In genomic region chr13:98298833-98299758, GRCm38 (mm10) we compare ENCODE assay signal across 8 mouse cellular contexts. TPM values are rescaled to one million over a fixed set of nuclear protein-coding genes. Genes with fewer than 3 reads are reported as not detected.
A peak's percentile ranks its signal among the peaks of the same experiment; 100 is the strongest.
DNase-seq lines count a peak whose midpoint lies in the region; ATAC-seq lines count a peak whose summit lies in the region.

No protein-coding gene starts in this region.

- no peaks in the 10 kb centered on the region for H3K36me3 ChIP-seq in embryonic facial prominence, embryonic 14.5 days (ENCODE audit: control insufficient read depth, insufficient read depth, low read length)
- H3K36me3 ChIP-seq in heart, embryonic 10.5 days = no peaks in the 10 kb centered on the region
- no peaks in the 10 kb centered on the region for H3K36me3 ChIP-seq in kidney, embryonic 15.5 days
- H3K36me3 ChIP-seq in stomach, embryonic 14.5 days (ENCODE audit: control insufficient read depth, insufficient read depth, low read length) = no peaks in the 10 kb centered on the region

- H3K4me3 ChIP-seq in embryonic facial prominence, embryonic 14.5 days (ENCODE audit: low read depth, low read length) = no peak overlapping the region
- peak overlapping the region; percentile 37 for H3K4me3 ChIP-seq in heart, embryonic 10.5 days
- no peak overlapping the region for H3K4me3 ChIP-seq in kidney, embryonic 15.5 days (replicated peaks)
- H3K4me3 ChIP-seq in stomach, embryonic 14.5 days (ENCODE audit: low read depth, low read length) = no peak overlapping the region

- H3K27me3 ChIP-seq in embryonic facial prominence, embryonic 14.5 days (replicated peaks; ENCODE audit: control insufficient read depth, insufficient read depth, low read length) = no peaks in the 10 kb centered on the region
- H3K27me3 ChIP-seq in heart, embryonic 10.5 days (ENCODE audit: insufficient read depth, poor library complexity, severe bottlenecking) = no peaks in the 10 kb centered on the region
- peaks cover 3% of the 10 kb centered on the region; the same call in 1 of the 2 replicates for H3K27me3 ChIP-seq in kidney, embryonic 15.5 days
- no peaks in the 10 kb centered on the region for H3K27me3 ChIP-seq in stomach, embryonic 14.5 days (ENCODE audit: control insufficient read depth, insufficient read depth, low read length)

- H3K4me1 ChIP-seq in embryonic facial prominence, embryonic 14.5 days (ENCODE audit: control insufficient read depth, insufficient read depth, low read length) = no peaks in the 10 kb centered on the region
- no peaks in the 10 kb centered on the region for H3K4me1 ChIP-seq in heart, embryonic 10.5 days
- no peaks in the 10 kb centered on the region for H3K4me1 ChIP-seq in kidney, embryonic 15.5 days
- no peaks in the 10 kb centered on the region for H3K4me1 ChIP-seq in stomach, embryonic 14.5 days (ENCODE audit: control insufficient read depth, insufficient read depth, low read length)

- no peak overlapping the region for H3K27ac ChIP-seq in embryonic facial prominence, embryonic 14.5 days (replicated peaks; ENCODE audit: low read depth, low read length)
- peak overlapping the region; percentile 44; the same call in 1 of the 2 replicates for H3K27ac ChIP-seq in heart, embryonic 10.5 days
- H3K27ac ChIP-seq in kidney, embryonic 15.5 days = no peak overlapping the region
- H3K27ac ChIP-seq in stomach, embryonic 14.5 days (ENCODE audit: low read length) = no peak overlapping the region

- peak overlapping the region; percentile 40 for H3K4me2 ChIP-seq in embryonic facial prominence, embryonic 14.5 days (ENCODE audit: low read depth, low read length)
- peak overlapping the region; percentile 45 for H3K4me2 ChIP-seq in kidney, embryonic 15.5 days
- H3K4me2 ChIP-seq in stomach, embryonic 14.5 days (replicated peaks; ENCODE audit: low read depth, low read length) = 0 out of 2 replicates have a peak overlapping the region, but pooled peaks have one; percentile 13

- peak; percentile 82 for ATAC-seq in embryonic facial prominence, embryonic 14.5 days (ENCODE audit: low read depth)
- peak; percentile 88 for ATAC-seq in kidney, embryonic 15.5 days (replicated peaks; ENCODE audit: low FRiP score)
- peak; percentile 73; the same call in 1 of the 2 replicates for ATAC-seq in stomach, embryonic 14.5 days (ENCODE audit: insufficient number of reproducible peaks, insufficient read depth, low FRiP score, low read depth)

- peak; percentile 78 for DNase-seq in B cell, adult 2 months
- DNase-seq in adrenal gland, postnatal 4 days (ENCODE audit: low spot score in 2 of 2) = peak; percentile 36 to 58
- peak; percentile 90 for DNase-seq in embryonic facial prominence, embryonic 14.5 days (ENCODE audit: low spot score)
- DNase-seq in heart, embryonic 10.5 days (ENCODE audit: low spot score) = peak; percentile 84
- DNase-seq in liver = peak; percentile 74
- peak; percentile 63 to 64 for DNase-seq in natural killer cell, adult 2 months (ENCODE audit: low spot score in 2 of 2)

- peak overlapping the region; percentile 51; the same call in 1 of the 2 replicates for H3K9ac ChIP-seq in embryonic facial prominence, embryonic 14.5 days (ENCODE audit: low read depth, low read length)
- no peak overlapping the region for H3K9ac ChIP-seq in kidney, embryonic 15.5 days
- H3K9ac ChIP-seq in stomach, embryonic 14.5 days (replicated peaks; ENCODE audit: low read depth, low read length) = no peak overlapping the region

- 51% methylated on average over 21 of the region's 21 CpGs for WGBS in embryonic facial prominence, embryonic 14.5 days
- WGBS in heart, embryonic 10.5 days = 50% methylated on average over 21 of the region's 21 CpGs
- 57% methylated on average over 21 of the region's 21 CpGs for WGBS in kidney, embryonic 15.5 days
- WGBS in stomach, embryonic 14.5 days = 50% methylated on average over 21 of the region's 21 CpGs

- H3K9me3 ChIP-seq in embryonic facial prominence, embryonic 14.5 days (ENCODE audit: control insufficient read depth, low read length) = no peaks in the 10 kb centered on the region
- H3K9me3 ChIP-seq in heart, embryonic 10.5 days = no peaks in the 10 kb centered on the region
- no peaks in the 10 kb centered on the region for H3K9me3 ChIP-seq in kidney, embryonic 15.5 days (replicated peaks)
- no peaks in the 10 kb centered on the region for H3K9me3 ChIP-seq in stomach, embryonic 14.5 days (ENCODE audit: control insufficient read depth, low read depth, low read length)

RNA-seq across cellular contexts. Expression of gene Btf3, which starts 17.7 kb away (rescaled TPM):
- total RNA-seq in adrenal gland, postnatal 4 days (2021) = 100 to 1,000 TPM; 464 TPM
- polyA plus RNA-seq in embryonic facial prominence, embryonic 14.5 days (2014; fragmentation: Nextera tagmentation; extraction: Ambion mirVana) = 674 and 695 TPM in 2 replicates
- 512 and 641 TPM in 2 replicates for polyA plus RNA-seq in heart, embryonic 10.5 days (2016; fragmentation: Nextera tagmentation; extraction: Ambion mirVana)
- 689 and 781 TPM in 2 replicates for polyA plus RNA-seq in kidney, embryonic 15.5 days (2015; fragmentation: Nextera tagmentation; extraction: Ambion mirVana)
- polyA plus RNA-seq in stomach, embryonic 14.5 days (2014; fragmentation: Nextera tagmentation; extraction: Ambion mirVana) = 666 and 685 TPM in 2 replicates

RNA-seq across cellular contexts. Expression of gene Gm21976, which starts 19.4 kb away (rescaled TPM):
- total RNA-seq in adrenal gland, postnatal 4 days (2021) = not detected
- not detected in 2 replicates for polyA plus RNA-seq in embryonic facial prominence, embryonic 14.5 days (2014; fragmentation: Nextera tagmentation; extraction: Ambion mirVana)
- not detected in 2 replicates for polyA plus RNA-seq in heart, embryonic 10.5 days (2016; fragmentation: Nextera tagmentation; extraction: Ambion mirVana)
- not detected in 2 replicates for polyA plus RNA-seq in kidney, embryonic 15.5 days (2015; fragmentation: Nextera tagmentation; extraction: Ambion mirVana)
- not detected in 2 replicates for polyA plus RNA-seq in stomach, embryonic 14.5 days (2014; fragmentation: Nextera tagmentation; extraction: Ambion mirVana)

RNA-seq across cellular contexts. Expression of gene Ankra2, which starts 36.2 kb away (rescaled TPM):
- total RNA-seq in adrenal gland, postnatal 4 days (2021) = 10 to 100 TPM; 35.3 to 36.2 TPM
- polyA plus RNA-seq in embryonic facial prominence, embryonic 14.5 days (2014; fragmentation: Nextera tagmentation; extraction: Ambion mirVana) = 26.6 and 30.2 TPM in 2 replicates
- 14.8 and 16.3 TPM in 2 replicates for polyA plus RNA-seq in heart, embryonic 10.5 days (2016; fragmentation: Nextera tagmentation; extraction: Ambion mirVana)
- 15.0 and 15.7 TPM in 2 replicates for polyA plus RNA-seq in kidney, embryonic 15.5 days (2015; fragmentation: Nextera tagmentation; extraction: Ambion mirVana)
- 33.2 and 33.9 TPM in 2 replicates for polyA plus RNA-seq in stomach, embryonic 14.5 days (2014; fragmentation: Nextera tagmentation; extraction: Ambion mirVana)

RNA-seq across cellular contexts. Expression of gene Utp15, which starts 36.3 kb away (rescaled TPM):
- 10 to 100 TPM; 26.0 to 29.6 TPM for total RNA-seq in adrenal gland, postnatal 4 days (2021)
- 20.8 and 26.8 TPM in 2 replicates for polyA plus RNA-seq in embryonic facial prominence, embryonic 14.5 days (2014; fragmentation: Nextera tagmentation; extraction: Ambion mirVana)
- polyA plus RNA-seq in heart, embryonic 10.5 days (2016; fragmentation: Nextera tagmentation; extraction: Ambion mirVana) = 25.1 and 32.1 TPM in 2 replicates
- polyA plus RNA-seq in kidney, embryonic 15.5 days (2015; fragmentation: Nextera tagmentation; extraction: Ambion mirVana) = 33.7 and 36.7 TPM in 2 replicates
- polyA plus RNA-seq in stomach, embryonic 14.5 days (2014; fragmentation: Nextera tagmentation; extraction: Ambion mirVana) = 33.9 and 34.0 TPM in 2 replicates

RNA-seq across cellular contexts. Expression of gene Foxd1, which starts 54.9 kb away (rescaled TPM):
- total RNA-seq in adrenal gland, postnatal 4 days (2021) = 1 to 10 TPM; 2.3 to 3.7 TPM
- polyA plus RNA-seq in embryonic facial prominence, embryonic 14.5 days (2014; fragmentation: Nextera tagmentation; extraction: Ambion mirVana) = 2.9 and 3.6 TPM in 2 replicates
- polyA plus RNA-seq in heart, embryonic 10.5 days (2016; fragmentation: Nextera tagmentation; extraction: Ambion mirVana) = 0.10 and 0.16 TPM in 2 replicates
- polyA plus RNA-seq in kidney, embryonic 15.5 days (2015; fragmentation: Nextera tagmentation; extraction: Ambion mirVana) = 4.7 and 5.0 TPM in 2 replicates
- polyA plus RNA-seq in stomach, embryonic 14.5 days (2014; fragmentation: Nextera tagmentation; extraction: Ambion mirVana) = not detected in 2 replicates
